Mouse (Mus musculus) cerebellum, adult 9-10 months (tissue): ENCODE measurements around the gene Hnrnpc.

Experiments used
- DNase-seq: peaks from one replicate; pipeline ENCODE4 v3.0.0; 2022

The Hnrnpc gene

DNA sequence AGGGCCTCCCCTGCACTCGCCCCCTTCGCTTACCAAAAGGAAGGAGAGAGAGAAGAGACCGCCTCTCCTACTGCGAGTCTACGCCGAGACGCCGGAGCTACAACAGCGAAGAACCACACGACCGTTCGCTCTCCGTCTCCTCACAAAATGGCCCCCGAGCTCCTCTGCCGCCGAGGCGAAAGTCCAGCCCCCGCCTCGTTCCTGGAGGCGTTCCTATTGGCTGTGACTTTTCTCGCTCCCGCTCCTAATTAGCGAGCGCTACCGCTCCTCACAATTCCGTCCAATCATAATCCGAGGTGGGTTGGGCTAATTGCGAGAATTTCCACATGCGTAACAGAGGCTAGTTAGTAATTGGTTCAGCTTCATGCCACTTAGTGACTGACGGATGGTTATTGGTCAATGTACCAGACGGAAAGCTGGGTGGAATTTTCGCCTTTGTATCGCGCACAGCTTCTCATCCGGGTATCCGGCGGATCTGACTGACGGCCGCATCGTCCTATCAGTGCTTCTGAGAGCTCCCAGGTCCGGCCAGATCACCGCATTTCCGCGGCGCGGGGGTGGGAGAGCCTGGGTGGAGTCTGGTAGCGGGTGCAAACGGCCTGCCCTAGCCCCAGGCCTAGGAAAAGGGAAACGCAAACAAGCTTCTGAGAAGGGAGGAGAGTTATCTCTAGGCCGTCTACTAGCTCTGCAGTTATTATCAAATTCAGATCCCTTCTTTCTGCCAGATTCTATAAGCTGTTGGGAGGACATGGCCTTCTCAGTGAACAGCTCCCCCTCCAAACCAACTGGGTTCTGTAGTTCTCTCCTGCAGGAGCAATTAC lies at the start of gene Hnrnpc:
Hnrnpc (minus strand) TSS at position 173 of the 821 bp plus-strand sequence.
- peak; percentile 100 for DNase-seq

DNA sequence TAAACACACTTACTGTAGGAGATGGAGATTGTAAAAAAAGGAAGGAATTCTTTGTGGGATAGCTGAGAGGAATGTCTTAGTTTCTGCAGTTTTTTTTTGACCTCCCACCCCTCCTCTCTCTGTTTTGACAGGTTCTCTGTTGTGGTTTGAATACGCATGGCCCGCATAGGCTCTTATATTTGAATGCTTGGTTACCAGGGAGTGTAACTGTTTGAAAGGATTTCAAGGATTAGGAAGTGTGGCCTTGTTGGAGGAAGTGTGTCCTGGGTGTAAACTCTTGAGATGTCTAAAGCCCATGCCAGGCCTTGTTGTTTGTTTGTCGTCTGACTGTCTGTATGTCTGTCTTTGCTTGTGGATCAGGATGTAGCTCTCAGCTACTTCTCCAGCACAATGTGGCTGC lies 48.8 kb upstream of the Hnrnpc start:
- DNase-seq: no peak

DNA sequence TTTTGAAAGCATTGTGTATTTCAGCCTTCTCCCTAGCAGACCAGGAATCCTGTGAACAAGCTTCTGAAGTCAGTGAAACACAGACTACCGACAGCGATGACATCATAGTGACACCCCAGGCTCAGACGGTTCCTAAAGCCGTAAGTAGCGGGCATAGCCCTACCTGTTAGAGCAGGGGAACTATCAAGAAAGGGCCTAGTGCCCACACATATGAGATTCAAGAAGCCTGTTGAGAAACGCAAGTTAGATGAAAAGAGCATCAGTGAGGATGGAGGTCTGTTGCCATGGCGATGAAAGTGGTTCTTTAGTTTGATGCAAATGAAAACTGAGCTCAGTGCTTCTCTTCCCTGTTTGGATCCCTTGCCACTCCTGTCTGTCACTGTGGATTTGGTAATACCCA lies 48.4 kb upstream of the Hnrnpc start:
- no peak for DNase-seq

DNA sequence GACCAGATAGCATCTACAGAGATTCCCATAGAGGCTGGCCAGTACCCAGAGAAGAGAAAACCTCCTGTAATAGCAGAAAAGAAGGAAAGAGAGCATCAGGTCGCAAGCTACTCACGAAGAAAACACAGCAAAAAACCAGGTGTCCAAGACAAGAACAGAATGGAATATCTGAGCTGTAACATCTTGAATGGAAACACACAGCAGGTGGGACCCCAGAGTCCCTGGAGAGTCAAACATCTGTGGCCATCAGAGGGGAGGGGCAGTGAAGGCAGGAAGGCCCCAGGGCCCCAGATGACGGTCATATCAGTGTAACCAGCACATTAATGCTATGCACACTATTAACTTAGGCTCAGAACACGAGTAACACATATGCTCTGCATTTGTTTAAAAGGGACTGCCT lies 46.1 kb upstream of the Hnrnpc start:
- DNase-seq: no peak

DNA sequence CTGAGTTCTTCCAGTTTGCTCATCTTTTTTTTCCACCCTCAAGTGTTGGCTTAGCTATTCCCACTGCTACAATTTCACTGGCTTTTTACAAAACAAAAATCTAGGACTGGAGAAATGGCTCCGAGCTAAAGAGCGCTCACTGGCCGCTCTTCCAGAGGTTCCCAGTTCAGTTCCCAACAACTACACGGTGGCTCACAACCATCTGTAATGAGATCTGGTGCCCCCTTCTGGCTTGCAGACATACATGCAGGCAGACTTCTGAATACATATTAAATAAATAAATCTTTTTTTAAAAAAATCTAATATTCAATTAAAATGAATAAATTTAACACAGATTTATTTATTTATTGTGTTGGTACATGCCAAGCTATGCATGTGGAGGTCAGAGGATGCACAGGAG lies 42.7 kb upstream of the Hnrnpc start:
- DNase-seq: no peak

DNA sequence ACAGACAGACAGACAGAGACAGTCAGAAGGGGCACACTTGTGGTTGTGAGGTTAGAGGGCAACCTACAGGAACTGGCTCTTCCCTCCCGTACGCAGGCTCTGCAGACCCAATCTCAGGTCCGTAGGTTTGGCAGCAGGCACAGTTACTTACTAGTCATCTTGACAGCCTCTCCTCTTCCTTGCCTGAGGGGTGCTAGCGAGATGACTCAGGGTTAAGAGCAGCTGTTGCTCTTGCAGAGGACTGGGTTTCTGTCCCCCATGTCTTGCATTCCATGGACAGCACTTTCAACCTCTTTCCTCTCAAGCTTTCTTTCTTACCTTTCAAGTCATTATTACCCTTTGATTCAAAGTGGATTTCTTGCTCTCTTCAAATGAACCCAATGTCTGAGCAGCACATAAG lies 40.3 kb upstream of the Hnrnpc start:
- DNase-seq: no peak

DNA sequence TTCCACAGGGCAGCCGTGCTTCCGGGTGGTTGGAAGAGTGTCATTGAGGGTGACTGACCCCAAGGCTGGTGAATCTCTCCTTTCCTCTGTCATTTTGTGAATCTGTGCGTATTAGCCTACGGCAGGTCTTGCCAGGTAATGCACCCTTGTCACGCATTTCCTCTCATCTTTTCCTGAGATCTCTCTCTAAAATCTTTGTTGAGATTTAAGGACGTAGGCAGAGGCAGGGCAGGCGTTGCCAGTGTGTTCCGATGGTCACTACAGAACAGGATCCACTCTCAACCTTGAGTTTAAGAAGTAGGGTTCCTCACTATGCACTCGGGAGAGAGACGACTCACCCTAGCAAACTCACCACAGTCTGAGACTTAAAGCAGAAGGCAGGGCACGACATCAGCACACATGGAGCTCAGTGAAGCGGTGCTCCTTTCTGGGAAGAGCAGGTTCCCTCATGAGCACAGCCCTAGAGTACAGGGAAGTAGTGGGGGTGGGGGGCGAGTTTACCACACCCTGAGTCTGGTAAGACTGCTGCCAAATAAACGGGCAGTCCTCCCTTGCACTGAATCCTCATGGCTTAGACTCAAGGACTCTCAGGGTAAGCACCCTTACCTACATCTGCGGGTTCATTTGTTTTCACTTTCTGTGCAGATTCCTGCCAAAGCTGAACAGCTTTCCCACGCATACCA lies 37.8 kb upstream of the Hnrnpc start:
- DNase-seq: no peak

DNA sequence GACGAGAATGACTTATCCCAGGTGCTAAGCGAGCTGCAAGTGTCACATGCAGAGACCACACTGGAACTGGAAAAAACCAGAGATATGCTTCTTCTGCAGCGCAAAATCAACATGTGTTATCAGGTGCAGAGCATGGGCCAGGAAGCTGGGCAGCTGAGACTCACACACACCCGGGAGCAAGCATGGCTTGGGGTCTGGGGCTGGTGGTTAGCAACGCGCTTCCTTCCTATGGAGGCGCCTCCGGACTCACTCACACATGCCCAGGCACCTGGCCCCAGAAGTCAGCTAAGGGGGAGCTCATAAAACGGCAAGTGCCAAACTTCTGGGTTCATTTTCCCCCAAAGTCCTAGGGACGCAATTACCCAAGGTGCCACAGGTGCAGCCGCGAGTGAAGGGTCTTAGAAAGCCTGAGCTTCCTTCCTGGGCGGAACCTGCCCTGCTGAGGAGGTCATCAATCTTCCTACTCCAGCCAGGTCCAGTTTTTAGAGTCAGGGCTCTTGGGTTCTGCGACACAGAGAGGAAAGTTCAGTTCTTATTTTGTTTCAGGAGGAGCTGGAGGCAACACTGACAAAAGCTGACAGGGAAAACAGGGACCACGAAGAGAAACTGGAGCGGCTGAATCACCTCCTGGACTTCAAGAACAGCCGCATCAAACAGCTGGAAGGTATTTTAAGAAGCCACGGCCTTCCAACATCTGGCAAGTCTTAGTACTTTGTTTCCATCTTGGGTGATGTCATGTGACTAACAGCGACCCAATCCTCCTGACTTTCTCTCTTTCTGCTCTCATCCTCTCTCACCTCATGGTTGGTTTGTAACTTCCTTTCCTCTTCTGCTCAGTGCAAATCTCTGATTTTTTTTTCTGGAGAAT lies 37.0 kb upstream of the Hnrnpc start:
- DNase-seq: no peak

DNA sequence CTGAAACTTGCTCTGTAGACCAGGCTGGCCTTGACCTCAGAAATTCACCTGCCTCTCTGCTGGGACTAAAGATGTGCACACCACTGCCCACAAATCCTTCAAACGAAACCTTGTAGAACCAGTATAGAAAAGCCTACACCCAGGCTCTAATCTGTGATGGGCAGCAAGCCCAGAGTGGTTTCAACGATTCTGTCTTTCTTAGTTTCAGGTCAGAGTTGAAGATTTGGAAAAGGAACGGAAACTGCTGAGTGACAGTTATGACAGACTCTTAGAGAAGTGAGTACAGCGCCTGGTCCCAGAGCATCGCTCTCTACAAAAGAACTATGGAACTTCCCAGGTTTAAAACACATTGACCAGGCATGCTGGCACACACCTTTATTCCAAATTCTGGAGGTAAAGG lies 29.8 kb upstream of the Hnrnpc start:
- DNase-seq: no peak

DNA sequence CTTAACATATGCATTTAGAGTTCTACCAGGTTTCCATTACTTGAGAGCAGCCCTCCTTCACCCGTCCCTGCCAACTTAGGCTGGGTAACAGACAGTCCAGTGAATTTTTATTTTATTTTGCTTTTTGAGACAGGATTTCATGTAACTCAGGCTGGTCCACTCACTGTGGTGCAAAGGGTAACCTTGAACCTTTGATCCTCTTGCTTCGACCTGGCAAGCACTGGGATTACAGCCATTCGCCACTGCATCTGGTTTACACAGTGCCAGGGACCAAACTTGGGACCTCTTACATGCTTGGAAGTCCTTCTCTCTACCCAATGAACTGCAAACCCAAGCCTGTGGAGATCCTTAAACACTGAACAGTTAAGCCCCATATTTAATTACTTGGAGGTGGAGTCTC lies 20.8 kb upstream of the Hnrnpc start:
- no peak for DNase-seq

DNA sequence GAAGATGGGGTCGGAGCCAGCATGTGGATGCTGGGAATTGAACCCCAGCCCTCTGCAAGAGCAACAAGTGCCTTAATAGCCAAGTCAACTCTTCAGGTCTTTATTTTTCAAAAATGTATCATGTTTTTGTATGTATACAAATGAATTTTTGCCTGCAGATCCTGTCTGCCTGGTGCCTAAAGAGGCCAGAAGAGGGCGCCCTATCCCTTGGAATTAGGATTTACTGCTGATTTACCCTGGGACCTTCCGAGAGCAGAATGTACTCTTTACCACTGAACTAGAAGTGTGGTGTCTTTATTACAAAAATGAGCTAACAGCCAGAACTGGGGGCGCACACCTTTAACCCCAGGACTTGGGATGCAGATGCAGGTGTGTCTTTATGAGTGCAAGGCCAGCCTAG lies 20.1 kb upstream of the Hnrnpc start:
- DNase-seq: peak; percentile 79

DNA sequence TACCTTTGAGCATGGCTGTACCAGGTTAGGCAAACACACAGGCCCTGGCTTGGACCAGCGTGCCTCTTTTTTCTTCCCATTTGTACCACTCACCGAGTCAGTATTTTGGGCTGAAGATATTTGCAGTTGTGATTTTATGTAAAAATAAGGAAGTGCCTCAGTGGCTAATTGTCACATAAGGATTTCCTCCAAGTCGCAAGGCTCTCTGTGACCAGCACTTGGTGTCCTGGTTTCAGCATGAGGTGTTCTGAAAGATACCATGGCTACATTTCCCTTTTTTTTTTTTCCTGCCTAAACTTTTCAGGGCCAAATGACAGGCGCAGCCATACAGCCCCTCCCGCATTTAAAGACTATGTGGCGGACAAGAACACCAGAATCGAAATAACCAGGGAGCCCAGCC lies 16.3 kb upstream of the Hnrnpc start:
- no peak for DNase-seq

DNA sequence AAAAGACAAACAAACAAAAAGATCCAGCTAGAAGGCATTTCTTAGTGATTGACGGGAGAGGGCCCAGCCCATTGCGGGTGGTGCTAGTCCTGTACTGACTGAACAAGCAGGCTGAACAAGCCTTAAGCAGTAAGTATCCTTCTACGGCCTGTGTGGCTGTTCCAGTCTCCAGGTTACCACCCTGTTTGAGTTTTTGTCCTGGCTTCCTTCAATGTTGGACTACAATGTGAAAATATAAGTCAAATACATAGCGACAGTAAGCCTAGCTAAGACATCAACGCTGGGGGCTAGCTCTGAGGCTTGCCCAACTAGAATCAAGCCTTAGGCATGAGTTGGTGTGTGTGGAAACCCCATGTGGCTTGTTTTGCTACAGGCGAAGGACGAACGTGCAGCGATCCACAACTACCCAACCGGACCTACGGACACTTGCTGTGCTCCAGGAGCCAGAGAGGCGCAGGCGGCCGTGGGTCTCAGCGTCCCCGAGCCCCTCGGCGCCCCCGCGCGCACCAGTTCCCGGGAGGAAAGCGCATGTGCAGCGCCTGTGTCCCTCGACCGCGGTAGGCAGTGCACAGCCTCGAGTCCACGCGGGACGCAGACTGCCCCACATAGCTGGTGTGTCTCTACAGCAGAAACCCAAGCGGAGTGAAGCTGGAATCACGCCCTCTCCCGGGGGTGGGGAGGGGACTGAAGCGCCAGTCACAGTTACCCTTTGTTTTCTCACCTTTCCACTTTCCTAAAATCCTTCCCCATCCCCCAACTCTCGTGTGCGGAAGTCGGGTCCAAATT lies 15.2 kb upstream of the Hnrnpc start:
- DNase-seq: peak; percentile 70

DNA sequence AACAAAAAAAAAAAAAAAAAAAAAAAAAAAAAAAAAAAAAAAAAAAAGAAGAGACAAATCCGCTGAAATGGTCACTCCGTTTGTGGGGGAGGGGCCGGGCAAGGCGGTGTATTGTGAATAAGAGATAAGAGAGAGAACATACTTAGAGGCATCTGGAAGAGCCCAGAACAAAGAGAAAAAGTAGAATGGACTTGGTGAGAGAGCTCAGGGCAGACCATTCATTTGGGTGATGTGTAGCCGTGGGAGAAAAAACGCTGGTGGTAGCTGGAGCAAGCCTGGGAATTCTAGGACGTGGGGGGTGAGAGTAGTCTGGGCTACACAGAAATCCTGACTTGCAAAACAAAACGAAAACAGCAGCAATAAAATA lies 14.6 kb upstream of the Hnrnpc start:
- DNase-seq: no peak

DNA sequence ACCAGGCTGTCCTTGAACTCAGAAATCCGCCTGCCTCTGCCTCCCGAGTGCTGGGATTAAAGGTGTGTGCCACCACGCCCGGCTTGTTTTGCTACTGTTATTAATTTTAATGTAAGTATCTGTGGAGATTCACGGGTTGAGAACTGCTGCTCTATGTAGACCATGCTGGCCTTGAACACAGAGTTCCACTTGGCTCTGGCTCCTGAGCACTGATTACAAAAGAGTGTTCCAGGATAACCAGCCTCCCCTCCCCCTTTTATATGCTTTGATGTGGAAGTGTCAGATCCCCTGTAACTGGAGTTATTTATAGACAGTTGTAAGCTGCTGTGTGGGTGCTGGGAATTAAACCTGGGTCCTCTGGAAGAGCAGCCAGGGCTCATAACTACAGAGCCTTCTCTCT lies 13.4 kb upstream of the Hnrnpc start:
- DNase-seq: no peak

DNA sequence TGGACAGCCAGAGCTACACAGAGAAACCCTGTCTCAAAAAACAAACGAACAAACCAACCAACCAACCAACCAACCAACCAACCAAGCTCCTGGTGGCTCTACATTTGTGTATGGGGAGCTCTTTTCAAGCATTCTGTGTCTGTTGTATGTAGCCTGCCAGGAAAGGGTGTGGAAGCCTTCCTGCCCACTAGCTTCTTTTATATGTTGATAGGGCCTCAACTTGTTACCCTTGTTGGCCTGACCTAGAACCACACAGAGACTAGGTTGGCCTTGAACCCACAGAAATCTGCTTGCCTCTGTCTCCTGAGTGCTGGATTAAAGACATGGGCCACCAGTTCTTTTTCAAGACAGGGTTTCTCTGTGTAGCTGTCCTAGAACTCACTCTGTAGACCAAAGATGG lies 10.3 kb upstream of the Hnrnpc start:
- DNase-seq: no peak

DNA sequence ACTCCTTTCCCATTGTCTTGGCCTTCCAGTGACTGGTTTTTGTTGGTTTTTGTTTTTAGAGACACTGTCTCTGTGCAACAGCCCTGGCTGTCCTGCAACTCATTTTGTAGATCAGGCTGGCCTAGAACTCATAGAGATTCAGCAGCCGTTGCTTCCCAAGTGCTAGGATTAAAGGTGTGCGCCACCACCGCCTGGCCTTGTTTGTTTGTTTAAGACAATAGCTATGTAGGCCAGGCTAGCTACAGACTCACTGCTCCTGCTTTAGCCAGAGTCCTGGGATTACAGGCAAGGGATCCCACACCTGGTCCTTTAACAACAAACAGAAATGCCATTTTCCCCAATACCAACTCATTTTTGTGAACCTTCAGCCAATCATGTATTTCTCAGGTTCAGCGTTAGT lies 6.5 kb upstream of the Hnrnpc start, which contains the start of gene Rpgrip1:
Rpgrip1 (plus strand) TSS at position 359 of the 400 bp plus-strand sequence.
- no peak for DNase-seq

DNA sequence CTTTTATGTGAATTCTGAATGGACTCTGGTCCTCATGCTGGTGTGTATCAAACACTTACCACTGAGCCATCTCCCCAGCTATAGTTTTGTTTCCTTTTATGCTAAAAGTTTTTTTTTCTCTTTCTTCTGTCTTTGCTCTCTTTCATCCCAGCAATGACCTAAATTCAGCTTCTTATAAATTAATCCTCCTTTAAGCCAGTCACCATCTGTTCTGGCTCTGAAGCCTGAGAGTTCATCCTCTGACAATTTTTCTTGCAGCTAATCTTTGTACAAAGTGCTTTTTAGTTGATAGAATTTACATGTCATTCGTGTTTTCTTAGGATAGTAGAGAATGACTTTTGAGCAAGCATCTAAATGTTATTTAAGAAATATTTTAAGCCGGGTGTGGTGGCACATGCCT lies 4.2 kb upstream of the Hnrnpc start:
- no peak for DNase-seq

DNA sequence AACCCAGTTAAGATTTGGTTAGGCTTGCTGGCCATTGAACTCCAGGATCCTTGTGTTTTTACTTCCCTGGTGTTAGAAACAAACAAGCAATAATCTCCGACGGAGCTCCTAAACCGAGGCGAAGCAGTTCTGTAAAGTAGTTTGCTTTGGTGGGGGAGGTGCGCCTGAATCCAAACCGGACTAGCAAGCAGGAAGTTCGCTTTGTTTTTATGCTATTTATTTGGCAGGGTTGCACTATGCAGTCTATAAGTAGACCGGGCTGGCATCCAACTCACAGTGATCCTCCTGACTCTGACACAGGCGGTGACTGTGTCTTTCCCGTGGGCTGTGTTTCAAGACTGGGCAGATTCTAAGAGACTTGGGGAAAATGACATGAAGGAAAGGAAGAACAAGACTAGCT lies 2.9 kb upstream of the Hnrnpc start:
- DNase-seq: peak; percentile 84

DNA sequence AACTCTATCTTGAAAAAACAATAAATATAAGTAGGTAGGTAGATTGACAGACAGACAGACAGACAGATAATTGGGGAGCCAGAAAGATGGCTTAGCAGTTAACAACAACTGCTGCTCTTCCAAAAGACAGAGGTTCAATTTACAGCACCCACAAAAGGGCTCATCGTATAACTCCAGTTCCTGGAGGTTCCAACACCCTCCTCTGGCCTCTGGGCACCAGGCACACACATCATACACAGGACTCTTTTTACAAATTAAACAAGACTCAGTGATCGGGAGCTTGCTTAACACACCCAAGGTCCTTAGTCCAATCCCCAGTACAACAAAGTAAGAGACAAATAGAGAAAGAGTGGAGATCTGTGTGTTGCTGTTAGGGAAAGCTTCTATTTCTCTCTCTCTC lies 1.5 kb upstream of the Hnrnpc start:
- DNase-seq: no peak

DNA sequence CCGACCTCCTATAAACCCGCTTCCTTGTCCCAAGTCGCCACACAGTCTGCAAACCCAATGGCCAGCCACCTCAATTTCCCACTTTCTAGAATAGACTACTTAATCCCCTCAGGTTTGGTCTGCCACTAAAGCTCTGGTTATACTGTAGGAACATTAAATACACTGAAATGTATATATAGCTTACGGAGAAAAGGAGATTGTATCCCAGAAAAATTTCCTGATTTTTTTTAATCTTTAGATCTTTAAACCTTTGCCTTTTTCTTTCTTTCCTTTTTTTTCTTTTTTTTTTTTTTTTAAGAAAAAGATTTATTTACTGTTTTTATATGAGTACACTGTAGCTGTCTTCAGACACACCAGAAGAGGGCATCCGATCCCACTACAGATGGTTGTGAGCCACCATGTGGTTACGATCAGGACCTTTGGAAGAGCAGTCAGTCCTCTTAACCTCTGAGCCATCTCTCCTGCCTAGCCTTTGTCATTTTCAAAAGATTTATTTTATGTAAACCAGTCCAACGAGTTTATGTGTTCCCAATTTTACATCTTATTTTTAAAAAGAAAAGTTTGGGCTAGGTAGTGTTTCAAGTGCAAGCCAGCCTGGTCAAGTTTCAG lies 953 bp upstream of the Hnrnpc start:
- DNase-seq: no peak

DNA sequence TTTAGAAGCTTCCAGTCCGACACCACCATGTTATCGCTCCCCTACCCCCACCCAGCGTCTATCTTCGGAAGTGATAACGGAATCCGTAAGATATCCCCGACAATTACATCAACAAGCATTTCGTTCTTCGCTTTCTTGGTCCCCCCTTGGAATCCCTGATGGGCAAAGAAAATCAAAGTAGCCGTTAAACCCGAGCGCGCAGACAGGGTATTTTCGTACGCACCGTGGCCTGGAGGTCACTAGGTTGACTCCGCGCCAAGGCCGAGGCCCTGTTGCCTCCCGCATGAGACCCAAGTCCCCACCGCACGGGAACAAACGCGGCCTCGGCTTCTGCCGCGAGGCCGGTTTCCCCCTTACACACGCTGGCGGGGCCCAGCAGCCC lies 363 bp downstream of the Hnrnpc start:
- DNase-seq: no peak
